Mouse (Mus musculus) hindbrain, embryonic 10.5 days (tissue): ENCODE data around the gene Plekhg2. TPM values are rescaled to one million over a fixed set of nuclear protein-coding genes. Genes with fewer than 3 reads are reported as not detected.
"Not testable (repeated sequence)": the region's sequence is repeated elsewhere in the genome, so short reads cannot be mapped to it uniquely, and the experiment has no call there.

Source experiments
- DNase-seq: peaks from one replicate; pipeline ENCODE4 v3.0.0-alpha.2; 2017; ENCODE audit warnings: low spot score
- H3K27ac ChIP-seq: fragments of 300-500 bp; sonication (generic); 2 replicates; pipeline ENCODE4 v1.5.1; 2016; ENCODE audit warnings: mild to moderate bottlenecking, moderate library complexity
- H3K27me3 ChIP-seq: fragments of 300-500 bp; sonication (generic); 2 replicates; pipeline ENCODE4 v1.6.1; 2016; ENCODE audit warnings: mild to moderate bottlenecking; ENCODE audit not compliant: poor library complexity, insufficient read depth, severe bottlenecking
- H3K36me3 ChIP-seq: fragments of 300-500 bp; sonication (generic); 2 replicates; pipeline ENCODE4 v1.6.1; 2016; ENCODE audit warnings: mild to moderate bottlenecking, moderate library complexity
- H3K4me1 ChIP-seq: fragments of 300-500 bp; sonication (generic); replicated peaks from 2 replicates; pipeline ENCODE4 v1.6.1; 2016; ENCODE audit warnings: mild to moderate bottlenecking
- H3K4me3 ChIP-seq: fragments of 300-500 bp; sonication (generic); 2 replicates; pipeline ENCODE4 v1.5.1; 2016; ENCODE audit warnings: mild to moderate bottlenecking, moderate library complexity
- H3K9me3 ChIP-seq: fragments of 300-500 bp; sonication (generic); 2 replicates; pipeline ENCODE4 v1.6.1; 2016; ENCODE audit warnings: mild to moderate bottlenecking, moderate library complexity
- WGBS: fragments of 180-500 bp; shearing (Covaris S2); methylation state at CpG from one replicate; pipeline ENCODE4 v1.1.7; 2016; 5-methylcytosine and 5-hydroxymethylcytosine counted together
- polyA plus RNA-seq: library from polyadenylated mRNA; unstranded; fragments of >200 nt; fragmentation: Nextera tagmentation; extraction: Ambion mirVana; gene quantifications from 2 replicates; pipeline ENCODE4 v1.2.1, GENCODE M21; 2016

Plekhg2 gene
- polyA plus RNA-seq, 1 experiment from 2014 or later: 93.0 TPM

GRCm38 (mm10) chr7:28392429-28393271 lies 20.3 kb upstream of the Plekhg2 start, which contains the start of the genes Med29 and Paf1:
Gene Med29, minus strand, starts transcription at chr7:28392708.
Gene Paf1, plus strand, starts transcription at chr7:28392951.
- Histone ChIP-seq H3K36me3 (peaks cover 66% of the 10 kb centered on the region), H3K27ac (peak within 1 kb of the TSS; percentile 88)
- WGBS: under 1% methylated on average over 58 of the region's 58 CpGs

GRCm38 (mm10) chr7:28390331-28390730 lies 17.9 kb upstream of the Plekhg2 start:
- WGBS: 97% methylated on average over 3 of the region's 3 CpGs
- H3K4me3 ChIP-seq: no peak overlapping the region

More at GRCm38 (mm10) chr7:28392429-28393271, 20.3 kb upstream of the Plekhg2 start, which contains the start of the genes Med29 and Paf1:
- peaks cover 23% of the 10 kb centered on the region for H3K4me1 ChIP-seq
- peak; percentile 95 for DNase-seq
- H3K27me3 ChIP-seq: no peaks in the 10 kb centered on the region
- no peaks in the 10 kb centered on the region for H3K9me3 ChIP-seq
- H3K4me3 ChIP-seq: peak within 1 kb of the TSS; percentile 96

DNA sequence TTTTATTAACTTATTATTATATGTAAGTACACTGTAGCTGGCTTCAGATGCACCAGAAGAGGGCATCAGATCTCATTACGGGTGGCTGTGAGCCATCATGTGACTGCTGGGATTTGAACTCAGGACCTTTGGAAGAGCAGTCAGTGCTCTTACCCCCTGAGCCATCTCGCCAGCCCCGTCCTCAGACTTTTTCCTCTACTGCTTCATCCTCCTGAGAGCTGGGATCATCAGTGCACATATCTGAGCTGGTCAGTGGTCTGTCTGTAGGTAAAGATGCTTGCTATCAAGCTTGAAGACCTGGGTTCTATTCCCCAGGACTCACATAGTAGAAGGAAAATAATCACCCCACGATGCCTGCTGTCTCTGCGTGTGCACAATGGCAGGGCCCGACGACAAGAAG lies 15.0 kb upstream of the Plekhg2 start:
- H3K27me3 ChIP-seq, H3K4me3 ChIP-seq, H3K27ac ChIP-seq, DNase-seq, H3K9me3 ChIP-seq: not testable (repeated sequence)
- H3K4me1 ChIP-seq: peaks cover 30% of the 10 kb centered on the region
- H3K36me3 ChIP-seq: peaks cover 60% of the 10 kb centered on the region
- WGBS: 93% methylated on average over 7 of the region's 7 CpGs

More at GRCm38 (mm10) chr7:28390331-28390730, 17.9 kb upstream of the Plekhg2 start:
- H3K9me3 ChIP-seq: no peaks in the 10 kb centered on the region
- no peak for DNase-seq
- H3K27me3 ChIP-seq: no peaks in the 10 kb centered on the region
- H3K27ac ChIP-seq: no peak overlapping the region
- peaks cover 66% of the 10 kb centered on the region for H3K36me3 ChIP-seq
- H3K4me1 ChIP-seq: peaks cover 27% of the 10 kb centered on the region

- H3K9me3 ChIP-seq, H3K27me3 ChIP-seq, H3K4me3 ChIP-seq, H3K27ac ChIP-seq, DNase-seq: not testable (repeated sequence)
- H3K4me1 ChIP-seq: peaks cover 31% of the 10 kb centered on the region
- 82% methylated on average over 6 of the region's 6 CpGs for WGBS
- H3K36me3 ChIP-seq: peaks cover 60% of the 10 kb centered on the region
Measured at GRCm38 (mm10) chr7:28386877-28387276, 14.5 kb upstream of the Plekhg2 start.

- 35% methylated on average over 4 of the region's 4 CpGs for WGBS
- Histone ChIP-seq H3K4me3 (no peak overlapping the region), H3K27me3 (no peaks in the 10 kb centered on the region), H3K27ac (peak overlapping the region; percentile 35; the same call in 1 of the 2 replicates), H3K4me1 (peaks cover 31% of the 10 kb centered on the region), H3K36me3 (peaks cover 60% of the 10 kb centered on the region), H3K9me3 (no peaks in the 10 kb centered on the region)
- peak; percentile 83 for DNase-seq
Measured at GRCm38 (mm10) chr7:28386462-28386861, 14.1 kb upstream of the Plekhg2 start.

GRCm38 (mm10) chr7:28386007-28386406 lies 13.6 kb upstream of the Plekhg2 start:
- no peak for DNase-seq
- peaks cover under 1% of the 10 kb centered on the region; the same call in 1 of the 2 replicates for H3K27me3 ChIP-seq
- peaks cover 60% of the 10 kb centered on the region for H3K36me3 ChIP-seq
- 86% methylated on average over 7 of the region's 7 CpGs for WGBS
- peaks cover 31% of the 10 kb centered on the region for H3K4me1 ChIP-seq
- peak overlapping the region; percentile 35; the same call in 1 of the 2 replicates for H3K27ac ChIP-seq
- no peak overlapping the region for H3K4me3 ChIP-seq
- no peaks in the 10 kb centered on the region for H3K9me3 ChIP-seq

DNA sequence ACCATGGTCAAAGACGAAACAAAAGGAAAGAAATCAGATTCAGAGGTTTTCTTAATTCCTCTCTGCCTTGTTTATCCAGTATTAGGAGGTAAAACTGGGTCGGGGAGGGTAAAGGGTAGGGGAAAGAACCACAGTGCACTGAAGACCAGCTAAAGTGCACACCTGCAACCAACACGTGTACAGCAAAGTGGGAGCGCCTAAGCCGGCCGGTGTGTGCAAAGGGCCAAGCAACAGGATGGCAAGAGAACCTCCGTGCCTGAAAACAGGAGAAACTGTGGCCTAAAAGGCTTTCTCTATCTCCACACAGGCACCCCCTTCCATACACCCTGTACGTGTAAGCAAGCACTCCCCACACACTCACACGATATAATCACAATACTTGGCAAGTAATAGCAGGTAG lies 12.8 kb upstream of the Plekhg2 start:
- WGBS: 94% methylated on average over 9 of the region's 9 CpGs

DNA sequence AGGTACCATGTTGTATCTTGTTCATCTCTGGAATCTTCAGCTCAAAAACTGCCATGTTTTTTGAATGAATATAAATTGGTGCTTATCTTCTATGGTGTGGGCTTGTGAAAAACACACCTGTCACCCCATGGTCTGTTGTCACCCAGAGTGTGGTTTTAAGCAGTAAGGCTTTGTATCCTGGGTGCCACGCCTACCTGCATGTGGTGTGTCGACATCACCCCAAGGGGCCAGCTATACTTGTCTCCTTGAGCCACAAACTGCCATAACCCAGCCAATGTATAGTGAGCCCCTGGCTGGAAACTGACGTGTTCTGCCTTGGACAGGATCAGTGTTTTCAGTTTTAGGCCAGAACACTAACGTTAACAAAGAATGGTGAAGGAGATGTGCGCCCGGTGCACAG lies 11.8 kb upstream of the Plekhg2 start:
- Histone ChIP-seq H3K9me3 (no peaks in the 10 kb centered on the region), H3K27ac (no peak overlapping the region), H3K36me3 (peaks cover 41% of the 10 kb centered on the region), H3K4me1 (peaks cover 45% of the 10 kb centered on the region), H3K27me3 (peaks cover 8% of the 10 kb centered on the region; the same call in 1 of the 2 replicates), H3K4me3 (no peak overlapping the region)
- 85% methylated on average over 6 of the region's 6 CpGs for WGBS
- no peak for DNase-seq

More for the DNA sequence above, 12.8 kb upstream of the Plekhg2 start:
- peaks cover 38% of the 10 kb centered on the region for H3K4me1 ChIP-seq
- H3K27ac ChIP-seq: no peak overlapping the region
- peaks cover 52% of the 10 kb centered on the region for H3K36me3 ChIP-seq
- H3K4me3 ChIP-seq: no peak overlapping the region
- H3K9me3 ChIP-seq: no peaks in the 10 kb centered on the region
- DNase-seq: no peak
- H3K27me3 ChIP-seq: peaks cover 8% of the 10 kb centered on the region; the same call in 1 of the 2 replicates

GRCm38 (mm10) chr7:28383606-28384005 lies 11.2 kb upstream of the Plekhg2 start:
- WGBS: 88% methylated on average over 4 of the region's 4 CpGs
- no peak for DNase-seq
- no peak overlapping the region for H3K27ac ChIP-seq

DNA sequence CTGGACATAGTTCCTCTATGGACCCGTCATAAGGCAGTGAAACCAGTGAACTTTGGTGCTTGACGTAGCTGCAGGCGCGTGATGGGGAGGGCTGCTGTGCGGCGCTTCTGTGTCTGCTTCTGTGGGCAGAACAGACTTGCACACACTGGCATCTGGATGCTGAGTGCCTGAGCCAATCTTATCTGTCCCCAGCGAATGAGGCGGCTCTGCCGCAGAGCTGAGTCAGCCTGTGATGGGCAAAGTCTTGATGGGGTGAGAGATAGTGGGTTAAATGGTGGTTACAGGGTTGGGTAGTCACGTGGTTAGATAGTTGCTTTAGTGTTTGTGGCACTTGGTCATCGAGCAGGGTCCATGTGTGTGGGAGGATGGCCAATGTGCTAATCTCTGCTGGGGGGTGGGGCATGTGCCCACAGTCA lies 10.6 kb upstream of the Plekhg2 start:
- H3K4me3 ChIP-seq: no peak overlapping the region
- 78% methylated on average over 11 of the region's 11 CpGs for WGBS
- H3K4me1 ChIP-seq: peaks cover 56% of the 10 kb centered on the region
- no peak for DNase-seq
- H3K27me3 ChIP-seq: peaks cover 12% of the 10 kb centered on the region
- peak overlapping the region; percentile 91; the same call in 1 of the 2 replicates for H3K27ac ChIP-seq
- peaks cover 32% of the 10 kb centered on the region for H3K36me3 ChIP-seq
- H3K9me3 ChIP-seq: no peaks in the 10 kb centered on the region

More at GRCm38 (mm10) chr7:28383606-28384005, 11.2 kb upstream of the Plekhg2 start:
- Histone ChIP-seq H3K27me3 (peaks cover 8% of the 10 kb centered on the region; the same call in 1 of the 2 replicates), H3K4me3 (no peak overlapping the region), H3K36me3 (peaks cover 36% of the 10 kb centered on the region), H3K4me1 (peaks cover 49% of the 10 kb centered on the region), H3K9me3 (no peaks in the 10 kb centered on the region)

- Histone ChIP-seq H3K27ac (peak overlapping the region; percentile 91), H3K4me1 (peaks cover 61% of the 10 kb centered on the region)
Measured at GRCm38 (mm10) chr7:28382347-28382951, 10.1 kb upstream of the Plekhg2 start.

DNA sequence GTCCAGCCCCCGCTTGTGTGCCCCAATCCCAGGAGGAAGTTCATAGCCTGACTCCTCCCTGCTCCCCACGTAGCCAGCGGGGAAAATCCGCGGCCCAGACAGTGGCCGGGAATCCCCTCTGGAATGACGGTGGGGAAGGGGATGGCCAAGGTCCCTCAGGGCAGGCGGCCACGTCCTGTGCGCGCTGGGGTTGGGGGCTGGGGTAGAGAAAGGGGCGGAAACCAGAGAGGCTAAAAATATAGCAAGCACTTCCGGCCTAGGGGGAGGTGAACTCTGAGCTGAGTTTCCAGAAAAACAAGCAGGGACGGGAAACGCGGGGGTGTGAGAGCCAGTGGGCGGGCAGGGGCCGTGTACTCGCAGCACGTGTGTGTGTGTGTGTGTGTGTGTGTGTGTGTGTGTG lies 9.5 kb upstream of the Plekhg2 start:
- H3K27me3 ChIP-seq: peaks cover 23% of the 10 kb centered on the region
- H3K36me3 ChIP-seq: peaks cover 29% of the 10 kb centered on the region
- WGBS: 10% methylated on average over 20 of the region's 20 CpGs
- peak overlapping the region; percentile 48 for H3K4me3 ChIP-seq
- DNase-seq: peak; percentile 76
- H3K27ac ChIP-seq: peak overlapping the region; percentile 91
- H3K9me3 ChIP-seq: no peaks in the 10 kb centered on the region
- H3K4me1 ChIP-seq: peaks cover 66% of the 10 kb centered on the region

More at GRCm38 (mm10) chr7:28382347-28382951, 10.1 kb upstream of the Plekhg2 start:
- Histone ChIP-seq H3K9me3 (no peaks in the 10 kb centered on the region), H3K27me3 (peaks cover 17% of the 10 kb centered on the region), H3K4me3 (peak overlapping the region; percentile 48), H3K36me3 (peaks cover 32% of the 10 kb centered on the region)
- 73% methylated on average over 10 of the region's 12 CpGs for WGBS
- no peak for DNase-seq
